Mouse (Mus musculus) neutrophil, adult 5-6 weeks (primary cell): ENCODE measurements around the gene Tmem269. TPM values are rescaled to one million over a fixed set of nuclear protein-coding genes. Genes with fewer than 3 reads are reported as not detected.

Experiments used
- ATAC-seq: fragments of 151-379, 151-347 bp; 2 replicates; pipeline ENCODE4 v1.8.0; 2017; ENCODE audit warnings: mild to moderate bottlenecking, moderate TSS enrichment; ENCODE audit not compliant: insufficient number of reproducible peaks, poor library complexity, low FRiP score, severe bottlenecking; ENCODE audit errors: extremely low read depth
- total RNA-seq: library from RNA; stranded (forward); fragments of 200-1000 nt; gene quantifications from 2 replicates; pipeline ENCODE4 v1.2.3, GENCODE M21; 2017

Tmem269 gene
- total RNA-seq, 1 experiment from 2014 or later, result not detected

DNA sequence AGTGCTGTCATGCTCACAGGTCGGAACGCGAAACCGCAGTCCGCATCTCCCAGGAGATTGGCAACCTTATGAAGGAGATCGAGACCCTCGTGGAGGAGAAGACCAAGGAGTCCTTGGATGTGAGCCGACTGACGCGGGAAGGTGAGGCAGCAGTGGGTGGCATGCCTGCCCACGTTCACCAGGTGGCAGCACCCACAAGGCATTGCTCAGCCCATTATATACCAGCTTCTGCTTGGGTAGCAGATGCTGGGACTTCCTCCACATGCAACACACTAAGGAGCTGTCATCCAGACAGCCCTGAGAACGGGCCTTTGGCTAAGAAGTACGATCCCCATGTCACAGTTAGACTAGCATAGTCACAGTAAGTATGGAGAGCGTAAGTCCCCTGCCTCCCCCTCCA lies 23.6 kb upstream of the Tmem269 start:
- ATAC-seq, result no peak

DNA sequence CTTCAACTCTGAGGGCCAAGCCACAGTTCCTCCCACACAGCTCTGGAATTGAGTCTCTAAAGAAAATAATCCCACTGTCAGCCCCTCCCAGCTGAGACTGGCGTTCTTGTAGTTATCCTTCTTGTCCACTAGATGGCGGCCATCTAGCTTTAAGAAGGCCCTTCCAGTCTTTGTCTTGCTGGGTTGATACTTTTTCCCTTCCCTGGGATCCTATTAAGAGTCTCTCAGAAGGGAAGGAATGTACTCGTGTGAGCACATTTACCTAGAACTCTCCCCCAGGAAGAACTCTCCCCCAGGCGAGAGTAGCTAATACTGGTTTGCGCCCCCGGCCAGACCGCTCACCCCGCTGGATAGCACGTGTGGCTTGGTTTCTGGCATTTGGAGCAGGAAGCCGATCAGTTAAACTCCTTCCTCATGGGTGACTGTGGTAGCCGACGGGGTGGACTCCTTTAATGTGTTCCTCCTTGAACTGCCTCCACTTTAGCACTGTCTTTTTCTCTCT lies 21.2 kb upstream of the Tmem269 start:
- peak; percentile 84 for ATAC-seq

DNA sequence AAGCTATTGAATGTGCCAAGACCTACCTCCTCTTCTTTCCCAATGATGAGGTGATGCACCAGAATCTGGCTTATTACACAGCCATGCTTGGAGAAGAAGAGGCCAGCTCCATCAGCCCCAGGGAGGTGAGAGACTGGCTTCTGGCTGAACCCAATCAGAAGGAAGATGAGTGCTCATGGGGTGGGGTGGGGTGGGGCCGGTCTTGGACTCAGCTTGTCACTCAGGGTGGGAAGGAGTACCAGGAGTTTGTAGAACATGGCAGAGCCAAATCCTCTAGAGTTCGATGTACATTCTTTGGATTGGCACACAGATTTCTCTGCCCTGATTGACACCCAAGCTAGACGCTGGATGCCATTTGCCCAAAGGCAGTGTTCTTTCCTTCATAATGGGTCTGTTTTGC lies 20.6 kb upstream of the Tmem269 start:
- ATAC-seq, result no peak

DNA sequence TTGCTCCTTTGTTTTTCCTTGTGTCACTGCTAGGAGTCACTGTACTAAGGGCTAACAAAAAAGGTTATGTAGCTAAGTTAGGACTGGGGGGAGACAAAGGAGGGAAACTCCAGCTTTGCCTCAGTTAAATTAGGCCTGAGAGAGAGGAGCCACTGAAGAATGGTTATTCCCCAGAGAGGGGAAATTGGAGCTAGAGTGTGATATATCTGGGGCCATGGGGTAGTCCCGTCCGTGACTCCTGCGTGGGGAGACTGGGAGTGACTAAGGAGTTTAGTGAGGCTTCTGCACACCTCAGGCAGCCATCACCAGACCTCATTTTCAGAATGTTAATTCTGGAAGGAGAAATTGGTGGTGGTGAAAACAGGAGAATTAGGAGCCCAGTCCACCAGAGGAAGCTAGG lies 16.3 kb upstream of the Tmem269 start:
- no peak for ATAC-seq

DNA sequence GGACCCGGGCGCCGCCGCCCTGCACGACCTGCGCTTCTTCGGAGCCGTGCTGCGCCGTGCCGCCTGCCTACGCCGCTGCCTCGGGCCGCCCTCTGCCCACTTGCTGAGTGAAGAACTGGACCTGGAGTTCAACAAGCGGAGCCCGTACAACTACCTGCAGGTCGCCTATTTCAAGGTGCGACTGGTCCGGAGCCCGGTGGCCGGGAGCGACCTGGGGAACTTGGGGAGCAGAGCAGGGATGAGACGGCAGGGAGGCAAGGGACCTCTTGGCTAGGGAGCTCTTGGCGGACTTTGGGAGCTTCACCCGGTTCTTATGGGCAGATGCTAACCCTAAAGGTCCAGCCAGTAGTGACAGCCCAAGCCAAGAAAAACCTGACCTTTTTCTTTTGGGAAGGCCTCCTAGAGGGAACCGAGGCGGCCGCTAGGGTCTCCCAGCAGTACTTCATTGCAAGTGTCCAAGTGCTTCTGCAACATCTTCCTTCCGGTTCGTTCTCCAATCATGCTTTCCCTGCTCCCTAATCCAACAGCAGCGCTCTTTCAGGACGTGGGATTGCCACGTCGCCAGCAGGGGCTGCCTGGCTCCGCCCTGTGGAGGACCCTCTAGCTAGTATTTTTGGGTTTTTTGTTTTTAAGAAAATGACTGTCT lies 15.4 kb upstream of the Tmem269 start:
- no peak for ATAC-seq

DNA sequence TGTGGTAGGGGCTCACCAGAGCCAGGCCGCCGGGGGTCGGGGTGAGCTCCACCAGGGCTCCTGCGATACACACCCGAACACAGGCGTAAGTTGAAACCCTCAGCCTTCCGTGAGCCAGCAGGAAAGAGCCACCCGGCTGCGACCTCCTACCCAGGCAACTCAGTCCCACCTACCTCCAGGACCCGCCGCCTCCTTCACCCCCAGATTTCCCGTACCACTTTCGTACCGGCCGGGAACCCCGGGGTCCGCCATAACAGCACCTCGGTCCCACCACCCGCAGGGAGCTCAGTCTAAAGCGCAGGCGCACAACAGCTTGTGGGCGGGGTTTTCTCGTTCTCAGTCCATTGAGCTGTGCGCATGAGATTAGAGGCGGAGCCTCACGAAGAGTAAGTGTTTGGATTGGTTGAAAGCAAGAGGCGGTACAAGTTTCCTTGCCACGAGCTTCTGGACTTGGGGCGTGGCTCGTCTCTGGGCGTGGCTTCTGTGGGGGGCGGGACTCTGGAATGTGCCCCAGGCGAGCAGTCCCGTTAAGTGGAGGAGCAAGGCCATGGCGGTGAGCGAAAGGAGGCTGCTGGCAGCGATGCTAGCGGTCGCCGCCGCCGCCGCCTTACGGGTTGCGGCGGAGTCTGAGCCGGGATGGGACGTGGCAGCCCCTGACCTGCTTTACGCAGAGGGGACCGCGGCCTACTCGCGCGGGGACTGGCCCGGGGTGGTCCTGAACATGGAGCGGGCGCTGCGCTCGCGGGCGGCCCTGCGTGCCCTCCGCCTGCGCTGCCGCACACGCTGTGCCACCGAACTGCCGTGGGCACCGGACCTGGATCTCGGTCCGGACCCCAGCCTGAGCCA lies 14.6 kb upstream of the Tmem269 start, which contains the start of the genes AU022252 and P3h1:
Gene AU022252, minus strand, starts transcription at position 303 of the 846 bp plus-strand sequence.
Gene P3h1, plus strand, starts transcription at position 506 of the 846 bp plus-strand sequence.
- peak; percentile 99 for ATAC-seq

DNA sequence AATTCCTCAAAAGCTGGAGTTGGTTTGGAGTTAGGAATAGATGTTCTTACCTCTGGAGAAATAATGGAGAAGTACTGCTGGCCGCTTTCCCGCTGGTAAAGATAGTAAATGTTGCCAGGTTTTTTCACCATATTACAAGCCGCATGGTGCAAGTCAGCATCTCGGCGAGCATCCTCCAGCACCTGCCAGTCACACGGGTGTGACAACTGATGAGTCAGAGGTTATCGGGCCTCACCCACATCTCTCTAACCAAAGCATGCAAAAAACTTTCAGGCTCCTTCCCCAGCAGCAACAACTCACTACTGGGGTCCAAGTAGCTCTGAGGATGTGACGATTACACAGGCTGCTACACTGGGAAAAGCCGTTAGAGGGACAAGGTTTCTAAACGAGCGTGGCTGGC lies 8.7 kb upstream of the Tmem269 start:
- no peak for ATAC-seq

DNA sequence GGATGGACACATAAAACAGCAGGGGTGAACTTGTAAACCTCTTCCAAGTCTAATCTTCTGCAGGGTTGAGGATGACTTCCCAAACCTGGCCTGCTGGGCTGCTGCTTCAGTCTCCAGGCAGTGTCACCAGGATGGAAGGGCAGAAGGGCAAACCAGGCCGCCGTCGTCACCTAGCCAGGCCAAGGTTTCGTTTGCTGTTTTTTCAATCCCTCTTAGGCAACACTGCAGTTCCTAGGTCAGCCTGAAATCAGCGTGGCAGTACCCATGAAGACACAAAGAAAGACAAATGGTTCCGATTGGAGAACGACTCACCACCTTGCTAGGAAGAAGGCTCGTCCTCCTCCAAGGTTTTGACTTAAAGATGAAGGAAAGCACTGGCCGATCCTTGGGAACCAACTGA lies 7.7 kb upstream of the Tmem269 start:
- no peak for ATAC-seq

DNA sequence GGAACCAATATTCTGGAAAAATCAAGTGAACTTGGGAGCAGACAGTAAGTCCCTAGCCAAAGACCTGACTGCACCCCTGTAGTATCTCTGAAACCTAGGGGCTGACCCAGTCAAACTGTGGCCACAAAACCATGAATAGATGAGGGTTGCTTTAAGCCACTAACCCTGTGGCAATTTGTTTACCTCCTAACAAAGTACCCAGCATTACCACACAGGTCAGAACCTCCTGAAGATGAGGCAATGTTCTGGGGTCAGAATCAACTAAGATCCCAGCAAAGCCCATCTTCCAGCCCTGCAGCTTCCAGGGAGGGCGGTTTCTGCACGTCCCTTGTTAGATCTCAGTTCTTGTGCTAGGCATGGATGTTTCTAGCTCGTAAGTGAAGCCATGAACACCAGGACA lies 6.5 kb upstream of the Tmem269 start:
- no peak for ATAC-seq

DNA sequence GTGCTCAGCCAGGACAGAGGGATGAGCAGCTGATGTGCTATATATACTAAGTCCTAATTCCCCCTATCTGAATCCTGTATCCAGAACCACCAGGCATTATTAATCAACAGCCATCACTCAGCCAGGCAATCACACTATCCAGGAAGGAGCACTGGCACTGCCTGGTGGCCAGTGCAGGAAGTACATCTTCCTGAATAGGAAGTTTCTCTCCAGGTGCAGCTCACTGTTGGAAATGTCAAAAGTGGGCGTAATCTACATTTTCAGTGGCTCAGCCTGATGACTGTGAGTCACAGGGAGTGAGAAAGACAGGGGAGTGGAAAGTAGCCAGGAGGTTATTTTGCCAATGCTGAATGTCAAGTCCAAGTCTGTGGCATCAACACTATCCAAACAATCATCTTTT lies 5.7 kb upstream of the Tmem269 start:
- ATAC-seq, result peak; percentile 58; the same call in 1 of the 2 replicates

DNA sequence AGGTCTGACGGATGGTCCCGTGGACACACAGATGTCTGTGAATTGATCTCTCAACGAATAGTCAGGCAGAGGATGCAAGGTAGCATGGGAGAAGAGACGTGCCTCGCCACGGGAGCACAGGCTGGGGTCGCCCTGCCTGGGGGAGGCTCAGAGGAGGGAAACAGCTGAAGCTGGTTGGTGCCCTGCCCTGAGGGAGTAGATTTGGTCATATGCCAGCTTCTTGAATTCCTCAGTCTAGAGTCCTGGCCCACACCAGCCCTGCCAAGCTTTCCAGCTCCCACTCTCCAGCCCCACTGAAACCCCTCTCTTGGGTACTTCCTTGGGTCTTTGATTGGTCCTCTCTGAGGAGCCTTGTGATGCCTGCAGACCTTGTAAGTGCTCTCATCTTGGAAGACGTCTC lies 1.4 kb downstream of the Tmem269 start:
- ATAC-seq, result no peak

DNA sequence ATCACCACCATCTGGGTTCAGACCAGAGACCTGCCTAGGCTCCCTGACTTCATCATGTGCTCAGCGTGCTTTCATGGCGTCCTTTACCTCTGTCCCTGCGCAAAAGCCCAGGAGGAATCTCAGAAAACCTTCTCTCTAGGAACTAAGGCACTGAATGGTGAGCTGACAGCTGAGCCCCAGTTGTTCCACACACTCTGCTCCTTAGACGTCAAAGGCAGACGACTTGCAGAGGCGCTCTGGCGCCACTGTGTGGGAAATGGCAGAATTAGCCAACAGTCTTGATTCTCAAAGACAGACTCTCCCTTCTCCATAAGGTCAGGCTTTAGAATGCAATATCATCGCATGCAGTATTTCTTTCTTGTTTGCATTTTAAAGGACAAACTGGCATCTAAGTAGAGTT lies 13.3 kb downstream of the Tmem269 start:
- ATAC-seq, result peak; percentile 61

DNA sequence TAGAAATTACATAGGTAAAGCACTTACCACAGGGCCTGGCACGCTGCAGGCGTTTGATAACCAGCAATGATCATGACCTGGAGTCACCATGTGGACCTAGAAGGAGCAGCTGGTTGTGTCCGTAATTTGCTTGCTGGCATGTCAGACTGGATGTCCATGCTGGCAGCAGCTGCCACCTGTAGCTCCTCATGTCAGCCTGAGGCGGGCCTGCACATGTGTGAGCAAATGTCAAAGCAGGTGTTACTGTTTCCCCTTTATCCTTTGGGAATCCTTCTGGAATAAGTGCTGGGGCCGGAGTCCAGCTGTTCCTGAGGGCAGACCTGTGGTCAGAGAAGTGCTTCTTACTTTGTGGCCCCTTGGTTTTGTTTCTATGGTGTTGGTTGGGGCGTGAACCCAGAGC lies 19.9 kb downstream of the Tmem269 start:
- ATAC-seq, result no peak

DNA sequence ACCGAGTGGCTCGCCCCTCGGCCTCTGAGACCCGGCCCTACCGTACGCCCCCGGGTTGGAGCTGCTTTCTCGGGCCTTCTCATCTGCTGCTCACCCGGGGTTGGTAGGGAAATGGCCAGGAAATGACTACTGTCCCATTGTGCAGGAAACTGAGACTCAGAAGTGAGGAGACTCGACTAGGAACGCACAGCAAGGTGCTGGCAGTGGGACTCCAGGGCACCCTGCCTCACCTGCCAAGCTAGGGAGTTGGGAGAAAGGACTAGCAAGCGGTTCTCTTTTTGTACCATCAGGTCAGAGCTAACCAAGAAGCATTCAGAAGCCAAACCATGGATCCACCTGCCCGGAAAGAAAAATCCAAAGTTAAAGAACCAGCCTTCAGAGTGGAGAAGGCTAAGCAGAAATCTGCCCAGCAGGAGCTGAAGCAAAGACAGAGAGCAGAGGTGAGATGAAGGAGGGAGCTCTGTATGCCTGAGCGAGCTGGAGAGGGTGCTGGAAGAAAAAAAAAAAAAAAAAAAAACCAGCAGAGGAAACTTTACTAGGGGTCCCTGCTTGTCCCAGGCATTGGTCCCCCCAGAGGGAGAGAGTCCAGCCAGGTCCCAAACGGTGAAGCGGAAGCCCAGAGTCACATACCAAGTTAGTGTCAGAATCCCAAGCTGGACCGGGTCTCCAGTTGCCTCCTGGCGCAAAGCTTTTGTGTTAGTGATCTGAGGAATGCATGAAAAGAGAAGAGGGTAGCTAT lies 22.3 kb downstream of the Tmem269 start:
- ATAC-seq, result no peak; the same call in 1 of the 2 replicates

DNA sequence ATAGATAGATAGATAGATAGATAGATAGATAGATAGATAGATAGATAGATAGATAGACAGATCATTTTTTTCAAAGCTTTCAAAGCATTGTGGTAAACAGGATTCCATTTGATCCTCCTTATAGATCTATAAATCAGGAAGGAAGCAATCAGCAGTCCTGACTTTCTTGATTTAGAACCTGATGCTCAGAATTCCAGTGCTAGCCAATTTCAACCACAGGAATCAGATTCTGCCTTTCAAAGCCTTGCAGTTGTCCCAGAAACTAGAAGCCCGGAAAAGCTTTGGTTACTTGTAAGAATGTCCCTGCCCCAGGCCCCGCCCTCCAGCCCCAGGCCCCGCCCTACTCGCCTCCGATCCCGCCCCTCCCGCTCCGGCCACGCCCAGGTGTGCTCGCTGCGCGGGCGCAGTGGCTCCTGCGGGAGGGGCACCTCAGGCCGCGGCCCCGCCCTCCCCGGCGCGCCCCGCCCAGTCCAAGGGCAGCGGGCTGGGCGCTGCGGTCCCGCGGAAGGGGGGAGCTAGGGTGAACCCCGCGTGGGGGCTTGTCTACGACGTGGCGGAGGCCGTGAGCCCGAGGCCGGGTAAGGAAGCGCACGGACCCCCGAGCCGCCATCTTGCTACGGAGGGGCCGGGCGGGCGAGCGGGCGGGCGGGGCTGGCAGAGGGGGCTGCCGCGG lies 23.0 kb downstream of the Tmem269 start, which contains the start of gene Svbp:
Gene Svbp, plus strand, starts transcription at position 398 of the 673 bp plus-strand sequence.
- ATAC-seq, result peak; percentile 82

DNA sequence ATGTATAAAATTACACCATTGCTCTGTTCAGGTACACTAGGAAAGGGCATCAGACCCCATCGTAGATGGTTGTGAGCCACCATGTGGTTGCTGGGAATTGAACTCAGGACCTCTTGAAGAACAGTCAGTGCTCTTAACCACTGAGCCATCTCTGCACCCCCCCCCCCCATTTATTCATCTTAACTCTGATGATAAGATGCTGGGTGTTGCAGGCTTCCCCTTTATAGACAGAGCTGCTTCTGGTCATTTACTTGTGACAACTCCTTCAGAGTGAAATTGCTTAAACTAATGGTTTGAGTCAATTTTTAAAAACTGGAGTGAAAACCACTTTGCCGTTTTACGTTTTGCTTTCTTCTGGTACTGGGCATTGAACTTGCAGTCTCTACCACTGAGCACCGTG lies 25.3 kb downstream of the Tmem269 start:
- ATAC-seq, result no peak

DNA sequence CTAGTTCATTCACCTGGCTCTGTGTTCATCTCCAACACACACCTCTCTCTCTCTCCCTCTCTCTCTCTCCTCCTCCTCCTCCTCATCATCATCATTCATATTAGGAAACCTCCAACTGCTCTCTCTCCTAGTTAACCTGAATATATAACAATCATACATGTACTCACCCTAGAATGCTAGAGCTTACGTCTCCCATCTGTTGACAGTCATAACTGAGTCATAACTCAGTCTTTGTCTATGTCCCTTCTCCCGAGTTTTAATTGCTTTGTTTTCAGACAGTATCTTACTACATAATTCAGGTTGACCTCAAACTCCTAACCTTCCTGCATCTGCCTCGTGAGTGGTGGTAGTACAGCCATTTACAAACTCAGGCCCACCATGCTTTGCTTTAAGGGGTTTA lies 26.7 kb downstream of the Tmem269 start:
- no peak for ATAC-seq

DNA sequence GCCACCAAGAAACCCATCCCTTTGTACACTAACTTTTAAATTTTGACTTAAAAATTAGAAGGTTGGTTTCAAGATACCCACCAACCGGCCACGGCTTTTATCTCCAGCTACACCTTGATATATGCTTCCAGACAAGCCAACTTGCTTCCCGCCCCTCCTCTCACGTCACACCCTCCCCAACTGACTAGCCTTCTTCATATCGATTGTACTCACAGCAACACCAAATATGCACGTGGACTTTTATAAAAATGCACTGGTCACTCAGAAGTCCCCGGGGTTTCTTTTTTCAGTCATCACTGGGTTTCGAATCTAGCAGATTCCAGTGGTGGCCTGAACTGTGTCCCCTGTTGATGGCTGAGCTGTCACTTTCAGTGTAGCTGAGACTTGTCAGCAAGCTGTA lies 27.4 kb downstream of the Tmem269 start:
- ATAC-seq, result no peak

DNA sequence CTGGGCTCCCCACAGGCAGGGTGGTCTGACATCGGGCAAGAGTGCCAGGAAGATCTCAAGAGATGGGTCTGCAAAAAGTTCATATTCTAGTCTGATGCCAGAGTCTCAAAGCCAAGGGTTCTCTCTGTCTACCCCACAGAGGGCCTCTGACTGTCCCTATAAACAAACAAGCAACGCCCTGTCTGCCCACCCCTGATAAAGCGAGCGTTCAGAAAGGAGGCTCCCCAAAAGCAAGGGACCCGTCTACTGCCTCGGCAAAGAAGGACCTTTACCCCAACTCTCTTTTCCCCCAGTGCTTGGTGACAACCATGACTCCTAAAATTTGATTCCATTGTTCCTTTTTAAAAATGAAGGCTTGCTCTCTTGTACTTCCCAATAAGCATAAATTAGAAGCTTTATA lies 28.2 kb downstream of the Tmem269 start, which contains the start of gene Ermap:
Gene Ermap, minus strand, starts transcription at position 148 of the 400 bp plus-strand sequence.
- ATAC-seq, result no peak
